Mouse (Mus musculus) ES-E14 (cell line): ENCODE data around the gene Gm42715.

Source experiments
- MAFK ChIP-seq: IDR thresholded peaks from 2 replicates; pipeline ENCODE4 v1.6.1; 2014; ENCODE audit warnings: mild to moderate bottlenecking, low read depth, low read length, inconsistent platforms; ENCODE audit not compliant: insufficient read depth
- ZC3H11A ChIP-seq: IDR thresholded peaks from 2 replicates; pipeline ENCODE4 v1.6.1; 2012; ENCODE audit warnings: low read depth, mild to moderate bottlenecking, inconsistent platforms, low read length, borderline replicate concordance
- ZNF384 ChIP-seq: IDR thresholded peaks from 2 replicates; pipeline ENCODE4 v1.6.1; 2012; ENCODE audit warnings: low read depth, low read length, inconsistent platforms

DNA sequence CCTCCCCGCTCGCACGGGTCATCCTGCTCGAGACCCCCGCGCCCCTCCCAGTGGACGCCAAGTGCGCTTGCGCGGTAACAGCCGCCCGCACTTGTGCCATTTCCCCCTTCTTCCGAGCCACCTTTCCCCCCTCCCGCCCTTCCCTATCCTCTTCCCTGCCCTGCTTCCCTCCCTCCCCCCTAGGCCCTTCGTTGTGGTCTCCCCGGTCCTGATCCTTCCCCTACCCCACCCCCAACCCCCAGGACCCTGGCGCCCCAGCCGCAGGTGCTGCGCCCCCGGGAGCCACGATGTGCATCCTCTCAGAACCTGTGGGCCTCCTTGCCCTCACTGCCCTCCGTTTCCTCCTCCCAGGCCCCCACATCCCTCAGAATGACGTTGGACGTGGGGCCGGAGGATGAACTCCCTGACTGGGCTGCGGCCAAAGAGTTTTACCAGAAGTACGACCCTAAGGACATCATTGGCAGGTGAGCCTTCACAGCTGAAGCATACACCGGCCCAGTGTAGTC, 54.2 kb downstream of the Gm42715 start:
- TF ChIP-seq ZNF384 (no peak), MAFK (no peak), ZC3H11A (no peak)
